Mouse (Mus musculus) gastrocnemius, postnatal 14 days (tissue): ENCODE measurements at regions not wholly inside any gene's neighbourhood (a gene's known extent, or its start where the extent isn't known, plus 50 kb on each side); places are given as distances from the start of the nearest gene placed in this dataset.

Experiments
- DNase-seq: peaks from one replicate; pipeline ENCODE4 v3.0.0; 2021; ENCODE audit warnings: mixed read lengths
- intact Hi-C: fragments of 180-260 bp; cut with DNase I; formaldehyde crosslinking; loops from one replicate; pipeline ENCODE4 v1.15.1; 2025; ENCODE audit warnings: low total_unique reads

GRCm38 (mm10) chr4:40081035-40081434, 61.8 kb upstream of the Aco1 start:
- intact Hi-C loops: no loop called here
- DNase-seq: no peak

- intact Hi-C loops: loop anchor here (10.0 kb wide), 1 partner anchor 395 kb away; no protein-coding TSS in a partner anchor
- DNase-seq: no peak
Observed at GRCm38 (mm10) chr4:40090295-40090694, 52.6 kb upstream of the Aco1 start.
